Mouse (Mus musculus) testis, adult 2 months (tissue): ENCODE results near the gene Atp6v0d1.

Source experiments
- CTCF ChIP-seq: fragments of 200-500 bp; IDR thresholded peaks from 2 replicates; pipeline ENCODE4 v1.5.1; 2012; ENCODE audit warnings: low read depth, mild to moderate bottlenecking, inconsistent platforms, low read length, moderate library complexity; ENCODE audit not compliant: control insufficient read depth, insufficient read depth, insufficient replicate concordance
- POLR2A ChIP-seq: fragments of 200-500 bp; IDR thresholded peaks from 2 replicates; pipeline ENCODE4 v1.6.1; 2012; ENCODE audit warnings: low read depth, mild to moderate bottlenecking, inconsistent platforms, low read length, moderate library complexity; ENCODE audit not compliant: control insufficient read depth

GRCm38 (mm10) chr8:105514194-105514593 is 51.7 kb downstream of the Atp6v0d1 start:
- TF ChIP-seq POLR2A (no peak), CTCF (no peak)
